Mouse (Mus musculus) small intestine, adult 2 months (tissue): ENCODE results near the gene Tprg. TPM values are rescaled to one million over a fixed set of nuclear protein-coding genes. Genes with fewer than 3 reads are reported as not detected.

Source experiments
- H3K27ac ChIP-seq: fragments of 200-500 bp; 2 replicates; pipeline ENCODE4 v1.5.1; 2012; ENCODE audit warnings: low read depth, low read length, control low read depth, inconsistent platforms; ENCODE audit not compliant: insufficient read depth
- H3K27me3 ChIP-seq: fragments of 200-500 bp; 2 replicates; pipeline ENCODE4 v1.6.1; 2012; ENCODE audit warnings: mild to moderate bottlenecking, moderate library complexity, low read length, inconsistent platforms; ENCODE audit not compliant: control insufficient read depth, insufficient read depth
- H3K36me3 ChIP-seq: fragments of 200-500 bp; 2 replicates; pipeline ENCODE4 v1.6.1; 2012; ENCODE audit warnings: mild to moderate bottlenecking, low read length, control low read depth, inconsistent platforms; ENCODE audit not compliant: control insufficient read depth, insufficient read depth
- H3K4me1 ChIP-seq: fragments of 200-500 bp; 2 replicates; pipeline ENCODE4 v1.6.1; 2012; ENCODE audit warnings: low read length, inconsistent platforms, mixed read lengths; ENCODE audit not compliant: control insufficient read depth, insufficient read depth, insufficient read length
- H3K4me3 ChIP-seq: fragments of 200-500 bp; 2 replicates; pipeline ENCODE4 v1.5.1; 2012; ENCODE audit warnings: low read depth, mild to moderate bottlenecking, control low read depth, inconsistent platforms, low read length, moderate library complexity
- CTCF ChIP-seq: fragments of 200-500 bp; IDR thresholded peaks from 2 replicates; pipeline ENCODE4 v1.5.1; 2012; ENCODE audit warnings: low read depth, mild to moderate bottlenecking, control low read depth, inconsistent platforms, low read length, moderate library complexity, mixed read lengths; ENCODE audit not compliant: insufficient replicate concordance, insufficient read length; ENCODE audit errors: extremely low read depth
- POLR2A ChIP-seq: fragments of 200-500 bp; IDR thresholded peaks from 2 replicates; pipeline ENCODE4 v1.6.1; 2012; ENCODE audit warnings: low read depth, mild to moderate bottlenecking, control low read depth, inconsistent platforms, low read length, moderate library complexity
- WGBS: fragments of 180-500 bp; shearing (Covaris S2); methylation state at CpG from one replicate; pipeline ENCODE4 v1.1.7; 2018; 5-methylcytosine and 5-hydroxymethylcytosine counted together
- polyA plus RNA-seq: library from polyadenylated mRNA; depleted of rRNA; stranded (reverse); fragments of >200 nt; gene quantifications from 2 replicates; pipeline ENCODE4 v1.2.3, GENCODE M21; 2012

Tprg gene
- polyA plus RNA-seq, 1 experiment: not detected

GRCm38 (mm10) chr16:25293753-25294152, 7.1 kb downstream of the Tprg start:
- Histone ChIP-seq H3K4me3 (no peak overlapping the region), H3K36me3 (no peaks in the 10 kb centered on the region), H3K27me3 (no peaks in the 10 kb centered on the region), H3K27ac (no peak overlapping the region), H3K4me1 (peaks cover 2% of the 10 kb centered on the region; the same call in 1 of the 2 replicates)
- 89% methylated on average over 2 of the region's 2 CpGs for WGBS
- TF ChIP-seq POLR2A (no peak), CTCF (no peak)

- WGBS: 34% methylated on average over 11 of the region's 11 CpGs
- TF ChIP-seq CTCF (no peak), POLR2A (no peak)
- Histone ChIP-seq H3K4me3 (no peak overlapping the region), H3K27ac (no peak overlapping the region), H3K36me3 (no peaks in the 10 kb centered on the region), H3K27me3 (no peaks in the 10 kb centered on the region), H3K4me1 (no peaks in the 10 kb centered on the region)
Measured at GRCm38 (mm10) chr16:25295546-25295945, 8.9 kb downstream of the Tprg start.

DNA sequence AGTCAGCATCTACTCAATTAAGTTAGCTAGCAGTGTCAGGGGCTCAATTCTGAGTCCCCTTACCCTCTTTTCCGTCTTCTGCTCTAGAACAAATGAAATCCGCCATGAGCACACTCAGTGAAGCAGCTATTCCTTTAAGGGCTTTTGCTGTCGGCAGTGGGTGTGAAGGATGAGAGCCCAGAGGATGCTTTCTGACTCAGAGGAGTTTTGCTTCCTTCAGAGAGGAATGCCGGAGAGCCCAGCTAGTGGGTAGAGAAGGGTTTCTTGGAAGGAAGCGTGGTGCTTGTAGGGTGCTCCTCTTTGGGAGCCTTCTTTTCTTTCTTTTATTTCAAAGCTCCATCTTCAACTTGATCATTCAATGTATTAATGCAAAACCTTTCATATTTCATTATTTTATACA, 10.1 kb downstream of the Tprg start:
- Histone ChIP-seq H3K27me3 (no peaks in the 10 kb centered on the region), H3K4me1 (no peaks in the 10 kb centered on the region), H3K27ac (no peak overlapping the region), H3K4me3 (no peak overlapping the region), H3K36me3 (no peaks in the 10 kb centered on the region)
- 91% methylated on average over 5 of the region's 5 CpGs for WGBS
- no peak for TF ChIP-seq CTCF
- no peak for TF ChIP-seq POLR2A

DNA sequence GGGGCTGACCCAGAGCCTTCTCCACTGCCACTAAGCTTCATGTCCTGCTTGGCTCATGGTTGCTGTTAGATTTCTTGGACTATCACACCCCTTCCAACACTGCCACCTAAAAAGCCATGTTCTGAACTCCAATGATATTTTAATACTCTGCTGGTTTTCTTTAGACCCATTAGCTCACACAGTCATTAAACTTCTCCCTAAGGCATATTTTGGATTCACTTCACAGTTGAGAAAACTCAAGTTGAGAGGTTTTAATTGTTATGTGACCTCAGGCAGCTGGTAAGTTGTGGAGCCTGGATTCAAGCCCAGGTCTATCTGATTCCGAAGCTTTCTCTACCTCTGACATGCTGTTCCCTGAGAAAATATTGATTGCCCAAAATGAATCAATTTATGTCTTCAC, 11.6 kb downstream of the Tprg start:
- no peaks in the 10 kb centered on the region for H3K4me1 ChIP-seq
- WGBS: 70% methylated on average over 1 of the region's 1 CpGs
- no peaks in the 10 kb centered on the region for H3K36me3 ChIP-seq
- H3K27ac ChIP-seq: no peak overlapping the region
- no peaks in the 10 kb centered on the region for H3K27me3 ChIP-seq
- no peak overlapping the region for H3K4me3 ChIP-seq
- TF ChIP-seq POLR2A: no peak
- no peak for TF ChIP-seq CTCF

- no peak overlapping the region for H3K27ac ChIP-seq
- WGBS: 92% methylated on average over 4 of the region's 4 CpGs
- H3K27me3 ChIP-seq: no peaks in the 10 kb centered on the region
- H3K36me3 ChIP-seq: no peaks in the 10 kb centered on the region
- no peak overlapping the region for H3K4me3 ChIP-seq
- no peaks in the 10 kb centered on the region for H3K4me1 ChIP-seq
- TF ChIP-seq CTCF (no peak), POLR2A (no peak)
Measured at GRCm38 (mm10) chr16:25302616-25303015, 16.0 kb downstream of the Tprg start.

DNA sequence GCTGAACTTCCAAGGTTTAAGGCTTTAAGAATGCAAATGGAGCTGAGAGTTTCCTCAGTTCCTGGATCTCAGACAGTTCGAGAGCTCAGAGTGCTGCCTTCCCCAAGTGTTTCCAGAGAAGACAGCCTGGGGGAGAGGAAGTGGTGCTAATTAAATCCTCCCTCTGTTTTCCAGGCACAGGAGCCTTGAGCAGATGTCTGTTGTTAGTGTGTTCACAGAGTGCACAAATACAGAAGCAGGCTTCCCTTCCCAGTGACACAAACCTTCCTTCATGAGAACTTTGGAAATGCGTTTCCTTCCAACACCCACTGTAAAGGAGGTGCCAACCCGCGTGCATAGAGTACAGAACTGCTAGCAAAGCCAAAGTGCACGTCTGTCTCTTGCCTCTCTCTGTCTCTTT, 27.4 kb downstream of the Tprg start:
- TF ChIP-seq POLR2A: no peak
- TF ChIP-seq CTCF: no peak
- no peaks in the 10 kb centered on the region for H3K36me3 ChIP-seq
- no peaks in the 10 kb centered on the region for H3K4me1 ChIP-seq
- 78% methylated on average over 5 of the region's 5 CpGs for WGBS
- no peak overlapping the region for H3K4me3 ChIP-seq
- no peaks in the 10 kb centered on the region for H3K27me3 ChIP-seq
- H3K27ac ChIP-seq: no peak overlapping the region

- H3K36me3 ChIP-seq: no peaks in the 10 kb centered on the region
- H3K4me1 ChIP-seq: no peaks in the 10 kb centered on the region
- no peak overlapping the region for H3K27ac ChIP-seq
- no peaks in the 10 kb centered on the region for H3K27me3 ChIP-seq
- H3K4me3 ChIP-seq: no peak overlapping the region
- WGBS: 66% methylated on average over 3 of the region's 3 CpGs
- no peak for TF ChIP-seq CTCF
- TF ChIP-seq POLR2A: no peak
Measured at GRCm38 (mm10) chr16:25315090-25315489, 28.5 kb downstream of the Tprg start.
